Mouse (Mus musculus): ENCODE data around the gene Fanca. TPM values are rescaled to one million over a fixed set of nuclear protein-coding genes. Genes with fewer than 3 reads are reported as not detected.

The Fanca gene
- total and polyA plus RNA-seq, 2 experiments from 2014 or later: 3.3 to 17.6 TPM

- H3K4me3 ChIP-seq (ENCODE audit: low read depth, low read length): no peak overlapping the region
- H3K36me3 ChIP-seq (ENCODE audit: insufficient read depth, low read length): no peaks in the 10 kb centered on the region
- no peaks in the 10 kb centered on the region for H3K4me1 ChIP-seq (ENCODE audit: insufficient read depth, low read length)
- no peaks in the 10 kb centered on the region for H3K27me3 ChIP-seq (ENCODE audit: insufficient read depth, low read length)
- H3K9me3 ChIP-seq (ENCODE audit: low read length): no peaks in the 10 kb centered on the region
- H3K4me2 ChIP-seq (ENCODE audit: low read depth, low read length, poor library complexity, severe bottlenecking): no peak overlapping the region
- no peak for TF ChIP-seq CTCF (IDR thresholded peaks at IDR 0.05)
- DNase-seq (ENCODE audit: low spot score): no peak
- H3K27ac ChIP-seq (ENCODE audit: low read depth, low read length): no peak overlapping the region
- WGBS: 89% methylated on average over 2 of the region's 2 CpGs
- no peak overlapping the region for H3K9ac ChIP-seq (replicated peaks; ENCODE audit: low read length, poor library complexity, severe bottlenecking)
- no peak for ATAC-seq (ENCODE audit: low FRiP score)
Measured at GRCm38 (mm10) chr8:123292785-123293184, 25.6 kb downstream of the Fanca start.

GRCm38 (mm10) chr8:123292281-123292680, 26.1 kb downstream of the Fanca start:
- Histone ChIP-seq H3K9ac (replicated peaks; ENCODE audit: low read length, poor library complexity, severe bottlenecking) (no peak overlapping the region), H3K36me3 (ENCODE audit: insufficient read depth, low read length) (no peaks in the 10 kb centered on the region), H3K9me3 (ENCODE audit: low read length) (no peaks in the 10 kb centered on the region), H3K4me3 (ENCODE audit: low read depth, low read length) (no peak overlapping the region), H3K4me2 (ENCODE audit: low read depth, low read length, poor library complexity, severe bottlenecking) (no peak overlapping the region), H3K4me1 (ENCODE audit: insufficient read depth, low read length) (no peaks in the 10 kb centered on the region), H3K27me3 (ENCODE audit: insufficient read depth, low read length) (no peaks in the 10 kb centered on the region), H3K27ac (ENCODE audit: low read depth, low read length) (no peak overlapping the region)
- no peak for TF ChIP-seq CTCF (IDR thresholded peaks at IDR 0.05)
- ATAC-seq (ENCODE audit: low FRiP score) (no peak), DNase-seq (ENCODE audit: low spot score) (no peak)
- WGBS: 95% methylated on average over 3 of the region's 3 CpGs

- H3K36me3 ChIP-seq (ENCODE audit: insufficient read depth, low read length): no peaks in the 10 kb centered on the region
- no peak overlapping the region for H3K4me2 ChIP-seq (ENCODE audit: low read depth, low read length, poor library complexity, severe bottlenecking)
- H3K27me3 ChIP-seq (ENCODE audit: insufficient read depth, low read length): no peaks in the 10 kb centered on the region
- no peaks in the 10 kb centered on the region for H3K9me3 ChIP-seq (ENCODE audit: low read length)
- TF ChIP-seq CTCF (IDR thresholded peaks at IDR 0.05): no peak
- ATAC-seq (ENCODE audit: low FRiP score): no peak
- no peak for DNase-seq (ENCODE audit: low spot score)
- H3K4me3 ChIP-seq (ENCODE audit: low read depth, low read length): no peak overlapping the region
- H3K9ac ChIP-seq (replicated peaks; ENCODE audit: low read length, poor library complexity, severe bottlenecking): no peak overlapping the region
- H3K4me1 ChIP-seq (ENCODE audit: insufficient read depth, low read length): no peaks in the 10 kb centered on the region
- no peak overlapping the region for H3K27ac ChIP-seq (ENCODE audit: low read depth, low read length)
- 92% methylated on average over 8 of the region's 8 CpGs for WGBS
Measured at GRCm38 (mm10) chr8:123291716-123292115, 26.7 kb downstream of the Fanca start.

GRCm38 (mm10) chr8:123290679-123291078, 27.7 kb downstream of the Fanca start:
- no peaks in the 10 kb centered on the region for H3K9me3 ChIP-seq (ENCODE audit: low read length)
- no peaks in the 10 kb centered on the region for H3K27me3 ChIP-seq (ENCODE audit: insufficient read depth, low read length)
- ATAC-seq (ENCODE audit: low FRiP score) (no peak), DNase-seq (ENCODE audit: low spot score) (no peak)
- 94% methylated on average over 8 of the region's 8 CpGs for WGBS
- H3K4me3 ChIP-seq (ENCODE audit: low read depth, low read length): no peak overlapping the region
- H3K4me2 ChIP-seq (ENCODE audit: low read depth, low read length, poor library complexity, severe bottlenecking): no peak overlapping the region
- no peak overlapping the region for H3K9ac ChIP-seq (replicated peaks; ENCODE audit: low read length, poor library complexity, severe bottlenecking)
- no peak for TF ChIP-seq CTCF (IDR thresholded peaks at IDR 0.05)
- no peaks in the 10 kb centered on the region for H3K4me1 ChIP-seq (ENCODE audit: insufficient read depth, low read length)
- H3K27ac ChIP-seq (ENCODE audit: low read depth, low read length): no peak overlapping the region
- no peaks in the 10 kb centered on the region for H3K36me3 ChIP-seq (ENCODE audit: insufficient read depth, low read length)

- Histone ChIP-seq H3K4me2 (ENCODE audit: low read depth, low read length, poor library complexity, severe bottlenecking) (no peak overlapping the region), H3K9ac (replicated peaks; ENCODE audit: low read length, poor library complexity, severe bottlenecking) (no peak overlapping the region), H3K4me1 (ENCODE audit: insufficient read depth, low read length) (no peaks in the 10 kb centered on the region), H3K4me3 (ENCODE audit: low read depth, low read length) (no peak overlapping the region), H3K27me3 (ENCODE audit: insufficient read depth, low read length) (no peaks in the 10 kb centered on the region), H3K27ac (ENCODE audit: low read depth, low read length) (no peak overlapping the region), H3K9me3 (ENCODE audit: low read length) (no peaks in the 10 kb centered on the region), H3K36me3 (ENCODE audit: insufficient read depth, low read length) (no peaks in the 10 kb centered on the region)
- ATAC-seq (ENCODE audit: low FRiP score) (no peak), DNase-seq (ENCODE audit: low spot score) (peak; percentile 51)
- WGBS: 83% methylated on average over 4 of the region's 4 CpGs
- TF ChIP-seq CTCF (IDR thresholded peaks at IDR 0.05): peak; percentile 66
Measured at GRCm38 (mm10) chr8:123290166-123290565, 28.2 kb downstream of the Fanca start.

- no peaks in the 10 kb centered on the region for H3K36me3 ChIP-seq (ENCODE audit: insufficient read depth, low read length)
- no peak for TF ChIP-seq CTCF (IDR thresholded peaks at IDR 0.05)
- no peaks in the 10 kb centered on the region for H3K9me3 ChIP-seq (ENCODE audit: low read length)
- H3K4me3 ChIP-seq (ENCODE audit: low read depth, low read length): no peak overlapping the region
- ATAC-seq (ENCODE audit: low FRiP score) (no peak), DNase-seq (ENCODE audit: low spot score) (no peak)
- H3K9ac ChIP-seq (replicated peaks; ENCODE audit: low read length, poor library complexity, severe bottlenecking): no peak overlapping the region
- WGBS: 95% methylated on average over 17 of the region's 17 CpGs
- H3K4me1 ChIP-seq (ENCODE audit: insufficient read depth, low read length): no peaks in the 10 kb centered on the region
- no peaks in the 10 kb centered on the region for H3K27me3 ChIP-seq (ENCODE audit: insufficient read depth, low read length)
- no peak overlapping the region for H3K27ac ChIP-seq (ENCODE audit: low read depth, low read length)
- H3K4me2 ChIP-seq (ENCODE audit: low read depth, low read length, poor library complexity, severe bottlenecking): no peak overlapping the region
Measured at GRCm38 (mm10) chr8:123287362-123287761, 31.0 kb downstream of the Fanca start.
